Mouse (Mus musculus) forebrain, postnatal 0 days (tissue): ENCODE data around the gene H2al1i. TPM values are rescaled to one million over a fixed set of nuclear protein-coding genes. Genes with fewer than 3 reads are reported as not detected.
"Not testable (repeated sequence)": the region's sequence is repeated elsewhere in the genome, so short reads cannot be mapped to it uniquely, and the experiment has no call there.

ENCODE experiments used
- ATAC-seq: fragments of 200-750 bp; cut with Nextera tagmentation; 2 replicates; pipeline ENCODE4 v1.8.0; 2017; ENCODE audit warnings: mild to moderate bottlenecking, moderate library complexity
- DNase-seq: peaks from one replicate; pipeline ENCODE4 v3.0.0-alpha.2; 2015
- H3K27ac ChIP-seq: fragments of 300-500 bp; sonication (generic); 2 replicates; pipeline ENCODE4 v1.5.1; 2014; ENCODE audit warnings: low read depth, mild to moderate bottlenecking, antibody characterized with exemption, low read length, moderate library complexity, mixed read lengths
- H3K27me3 ChIP-seq: fragments of 300-500 bp; sonication (generic); 2 replicates; pipeline ENCODE4 v1.6.1; 2014; ENCODE audit warnings: mild to moderate bottlenecking, low read length, mixed read lengths; ENCODE audit not compliant: insufficient read depth
- H3K36me3 ChIP-seq: fragments of 300-500 bp; sonication (generic); 2 replicates; pipeline ENCODE4 v1.6.1; 2014; ENCODE audit warnings: mild to moderate bottlenecking, moderate library complexity; ENCODE audit not compliant: insufficient read depth
- H3K4me1 ChIP-seq: fragments of 300-500 bp; sonication (generic); 2 replicates; pipeline ENCODE4 v1.6.1; 2014; ENCODE audit warnings: antibody characterized with exemption; ENCODE audit not compliant: insufficient read depth
- H3K4me2 ChIP-seq: fragments of 300-500 bp; sonication (generic); 2 replicates; pipeline ENCODE4 v1.6.1; 2014; ENCODE audit warnings: low read depth, mild to moderate bottlenecking, moderate library complexity
- H3K4me3 ChIP-seq: fragments of 300-500 bp; sonication (generic); 2 replicates; pipeline ENCODE4 v1.5.1; 2014; ENCODE audit warnings: low read depth, low read length, mixed read lengths
- H3K9ac ChIP-seq: fragments of 300-500 bp; sonication (generic); 2 replicates; pipeline ENCODE4 v1.6.1; 2014; ENCODE audit warnings: mild to moderate bottlenecking
- H3K9me3 ChIP-seq: fragments of 300-500 bp; sonication (generic); 2 replicates; pipeline ENCODE4 v1.6.1; 2016; ENCODE audit warnings: low read length
- CTCF ChIP-seq: sonication (generic); IDR thresholded peaks from 2 replicates; pipeline ENCODE4 v1.5.1; 2016; ENCODE audit warnings: antibody characterized with exemption, control low read depth, low read depth
- WGBS: fragments of 180-500 bp; shearing (Covaris S2); extraction: QIAGEN DNeasy Blood & Tissue Kit; methylation state at CpG from one replicate; pipeline ENCODE4 v1.1.7; 2014; 5-methylcytosine and 5-hydroxymethylcytosine counted together
- polyA plus RNA-seq: library from polyadenylated mRNA; unstranded; fragments of >200 nt; fragmentation: Nextera tagmentation; extraction: Ambion mirVana; gene quantifications from 2 replicates; pipeline ENCODE4 v1.2.1, GENCODE M21; 2015
- total RNA-seq: library from RNA; depleted of rRNA; stranded (reverse); fragments of >200 nt; gene quantifications from 2 replicates; pipeline ENCODE4 v1.2.3, GENCODE M21; 2014

The H2al1i gene
- total and polyA plus RNA-seq, 2 experiments from 2014 or later: not detected

- not testable (repeated sequence) for H3K4me1 ChIP-seq, H3K27ac ChIP-seq, DNase-seq, H3K4me2 ChIP-seq, H3K27me3 ChIP-seq, ATAC-seq, H3K9ac ChIP-seq, H3K9me3 ChIP-seq, H3K4me3 ChIP-seq, H3K36me3 ChIP-seq
- no CpG with 5 or more reads among the region's 6 CpGs for WGBS
These were observed 9.6 kb upstream of the H2al1i start, which contains the start of gene H2al1f for GRCm38 (mm10) chrX:11314858-11315257. Gene H2al1f (plus strand): TSS chrX:11315158.

DNA sequence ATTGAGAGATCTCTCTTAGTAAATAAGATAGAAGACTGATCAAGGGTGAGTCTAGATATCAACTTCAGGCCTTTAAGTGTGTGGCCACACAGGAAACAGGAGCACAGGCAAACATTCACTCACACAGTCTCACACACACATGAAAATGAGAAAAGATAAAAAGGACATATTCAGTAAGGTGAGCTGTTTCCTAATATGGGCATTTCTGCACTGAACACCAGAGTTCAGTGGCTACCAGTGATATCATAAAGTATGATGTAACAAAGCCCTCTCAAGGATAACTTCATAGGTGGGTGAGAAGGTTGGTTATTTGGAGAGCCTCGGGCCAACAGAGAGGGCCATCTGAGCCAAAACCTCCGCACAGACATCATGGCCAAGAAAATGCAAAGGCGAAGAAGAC, 6.5 kb upstream of the H2al1i start, which contains the start of gene H2al1g:
H2al1g (plus strand) TSS at position 301 of the 400 bp plus-strand sequence.
- not testable (repeated sequence) for H3K27ac ChIP-seq, H3K4me1 ChIP-seq, ATAC-seq, DNase-seq, H3K4me2 ChIP-seq, H3K36me3 ChIP-seq, H3K9ac ChIP-seq, H3K27me3 ChIP-seq, H3K4me3 ChIP-seq, H3K9me3 ChIP-seq
- no CpG with 5 or more reads among the region's 3 CpGs for WGBS

GRCm38 (mm10) chrX:11321192-11321591, 3.3 kb upstream of the H2al1i start, which contains the start of gene H2al1h:
Gene H2al1h (plus strand): TSS chrX:11321492.
- not testable (repeated sequence) for ATAC-seq, H3K9ac ChIP-seq, DNase-seq, H3K4me3 ChIP-seq, H3K27me3 ChIP-seq, H3K9me3 ChIP-seq, H3K36me3 ChIP-seq, H3K27ac ChIP-seq, H3K4me1 ChIP-seq, H3K4me2 ChIP-seq
- no CpG with 5 or more reads among the region's 6 CpGs for WGBS

DNA sequence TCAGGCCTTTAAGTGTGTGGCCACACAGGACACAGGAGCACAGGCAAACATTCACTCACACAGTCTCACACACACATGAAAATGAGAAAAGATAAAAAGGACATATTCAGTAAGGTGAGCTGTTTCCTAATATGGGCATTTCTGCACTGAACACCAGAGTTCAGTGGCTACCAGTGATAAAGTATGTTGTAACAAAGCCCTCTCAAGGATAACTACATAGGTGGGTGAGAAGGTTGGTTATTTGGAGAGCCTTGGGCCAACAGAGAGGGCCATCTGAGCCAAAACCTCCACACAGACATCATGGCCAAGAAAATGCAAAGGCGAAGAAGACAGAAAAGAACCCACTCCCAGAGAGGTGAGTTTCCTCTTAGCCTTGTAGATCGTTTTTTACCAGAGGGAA, 3.1 kb downstream of the H2al1i start, which contains the start of gene H2al1j:
H2al1j (plus strand) TSS at position 301 of the 400 bp plus-strand sequence.
- not testable (repeated sequence) for ATAC-seq

DNA sequence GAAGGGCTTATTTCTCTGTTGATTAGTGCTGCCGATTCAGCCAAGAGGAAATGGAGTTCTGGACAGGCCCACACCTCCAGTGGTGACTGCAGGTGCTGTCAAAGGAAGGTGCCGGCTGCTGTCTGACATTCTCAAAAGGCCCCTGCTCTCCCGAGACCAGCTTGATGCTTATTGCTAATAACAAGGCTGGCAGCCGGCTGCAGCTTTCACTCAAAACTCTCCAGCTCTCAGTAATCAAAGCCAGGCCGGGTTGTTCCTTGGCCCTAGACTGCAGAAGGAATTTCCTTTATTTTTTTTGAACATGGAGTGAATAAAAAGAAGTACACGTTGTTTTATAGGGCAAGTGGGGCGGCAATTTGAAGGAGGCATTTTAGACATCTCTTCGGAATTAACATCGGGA, 21.3 kb downstream of the H2al1i start:
- H3K36me3 ChIP-seq: no peaks in the 10 kb centered on the region
- no peaks in the 10 kb centered on the region for H3K27me3 ChIP-seq
- no peak overlapping the region for H3K27ac ChIP-seq
- H3K4me3 ChIP-seq: no peak overlapping the region
- DNase-seq (no peak), ATAC-seq (no peak)
- no peak for TF ChIP-seq CTCF
- 42% methylated on average over 9 of the region's 9 CpGs for WGBS
- H3K9ac ChIP-seq: no peak overlapping the region
- no peak overlapping the region for H3K4me2 ChIP-seq
- H3K4me1 ChIP-seq: no peaks in the 10 kb centered on the region
- no peaks in the 10 kb centered on the region for H3K9me3 ChIP-seq

More for the DNA sequence above, 3.1 kb downstream of the H2al1i start, which contains the start of gene H2al1j:
- 90% methylated on average over 2 of the region's 2 CpGs for whole genome bisulfite sequencing
- H3K27ac ChIP-seq, H3K27me3 ChIP-seq, DNase-seq, H3K9me3 ChIP-seq, H3K4me1 ChIP-seq, H3K9ac ChIP-seq, H3K36me3 ChIP-seq, H3K4me3 ChIP-seq, H3K4me2 ChIP-seq: not testable (repeated sequence)

- DNase-seq: no peak
- no peaks in the 10 kb centered on the region for H3K4me1 ChIP-seq
- no peak overlapping the region for H3K4me2 ChIP-seq
- WGBS: 77% methylated on average over 3 of the region's 3 CpGs
- no peak for ATAC-seq
- no peaks in the 10 kb centered on the region for H3K9me3 ChIP-seq
- no peak overlapping the region for H3K9ac ChIP-seq
- no peak overlapping the region for H3K27ac ChIP-seq
- TF ChIP-seq CTCF: no peak
- no peaks in the 10 kb centered on the region for H3K27me3 ChIP-seq
- H3K4me3 ChIP-seq: no peak overlapping the region
- no peaks in the 10 kb centered on the region for H3K36me3 ChIP-seq
These were observed 22.3 kb downstream of the H2al1i start for GRCm38 (mm10) chrX:11346756-11347155.

- Histone ChIP-seq H3K9me3 (no peaks in the 10 kb centered on the region), H3K27me3 (no peaks in the 10 kb centered on the region), H3K27ac (no peak overlapping the region), H3K4me3 (no peak overlapping the region), H3K4me1 (no peaks in the 10 kb centered on the region), H3K4me2 (no peak overlapping the region), H3K9ac (no peak overlapping the region), H3K36me3 (no peaks in the 10 kb centered on the region)
- DNase-seq (no peak), ATAC-seq (no peak)
- TF ChIP-seq CTCF: no peak
- WGBS: 78% methylated on average over 6 of the region's 6 CpGs
These were observed 36.4 kb downstream of the H2al1i start for GRCm38 (mm10) chrX:11360823-11361222.

- TF ChIP-seq CTCF: no peak
- no peaks in the 10 kb centered on the region for H3K9me3 ChIP-seq
- ATAC-seq: no peak
- H3K9ac ChIP-seq: no peak overlapping the region
- DNase-seq: no peak
- H3K4me2 ChIP-seq: no peak overlapping the region
- H3K27ac ChIP-seq: no peak overlapping the region
- no peaks in the 10 kb centered on the region for H3K4me1 ChIP-seq
- H3K36me3 ChIP-seq: no peaks in the 10 kb centered on the region
- H3K4me3 ChIP-seq: no peak overlapping the region
- no peaks in the 10 kb centered on the region for H3K27me3 ChIP-seq
- WGBS: 95% methylated on average over 2 of the region's 2 CpGs
These were observed 36.8 kb downstream of the H2al1i start for GRCm38 (mm10) chrX:11361261-11361660.
